Mouse (Mus musculus) embryo, embryonic 9.5 days (tissue): ENCODE measurements around the gene Tmtc2.

Experiments
- DNase-seq: peaks from one replicate; pipeline ENCODE4 v3.0.0-alpha.2; 2017; ENCODE audit errors: extremely low spot score

Tmtc2 gene

DNA sequence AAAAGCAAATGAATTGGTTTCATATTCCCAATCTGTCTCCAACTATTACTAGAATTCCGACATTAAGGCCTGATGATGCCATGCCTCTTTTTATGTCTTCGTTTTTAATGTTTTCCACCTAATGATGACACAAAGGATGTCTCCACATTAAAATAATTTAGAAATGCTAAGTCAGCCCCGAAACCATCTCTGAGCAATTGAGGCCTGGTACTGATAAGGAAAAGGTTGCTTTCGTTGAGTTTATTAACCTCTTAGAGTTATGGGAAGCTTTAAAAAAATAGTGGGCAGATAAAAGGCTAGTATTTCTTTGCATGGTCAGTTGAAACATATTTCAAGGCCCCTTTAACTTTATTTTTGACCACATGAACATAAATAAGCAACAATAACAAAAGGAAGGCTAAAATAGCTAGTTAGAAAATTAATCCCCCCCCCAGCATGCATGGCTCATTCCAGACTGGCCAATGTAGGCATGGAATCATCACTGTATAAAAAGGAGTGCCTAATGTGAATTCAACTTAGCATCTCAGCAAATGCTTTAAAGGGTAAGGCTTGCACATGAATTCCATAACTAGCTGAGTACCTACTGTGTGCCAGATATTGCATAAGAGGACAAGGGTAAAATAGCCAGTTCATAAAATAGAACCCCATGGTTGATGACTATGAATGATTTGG, 168.3 kb downstream of the Tmtc2 start:
- no peak for DNase-seq

DNA sequence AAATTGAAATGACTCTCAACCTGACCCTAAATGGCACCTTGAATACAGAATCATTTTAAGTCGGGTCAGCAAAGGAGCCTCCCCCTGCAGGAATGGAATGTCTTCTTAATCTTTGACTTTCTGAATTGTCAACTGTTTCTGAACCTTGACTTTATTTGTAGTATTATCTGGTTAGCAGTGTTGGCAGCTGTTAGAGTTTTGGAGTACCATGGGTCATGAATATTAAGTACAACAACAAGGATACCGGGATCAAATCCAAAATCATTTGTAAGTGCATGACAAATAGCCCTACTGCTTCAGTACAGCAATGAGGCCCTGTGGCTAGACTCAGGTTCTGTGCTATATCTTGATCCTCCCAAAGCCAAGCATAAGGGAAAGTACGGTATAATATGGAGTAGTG, 170.3 kb downstream of the Tmtc2 start:
- no peak for DNase-seq

DNA sequence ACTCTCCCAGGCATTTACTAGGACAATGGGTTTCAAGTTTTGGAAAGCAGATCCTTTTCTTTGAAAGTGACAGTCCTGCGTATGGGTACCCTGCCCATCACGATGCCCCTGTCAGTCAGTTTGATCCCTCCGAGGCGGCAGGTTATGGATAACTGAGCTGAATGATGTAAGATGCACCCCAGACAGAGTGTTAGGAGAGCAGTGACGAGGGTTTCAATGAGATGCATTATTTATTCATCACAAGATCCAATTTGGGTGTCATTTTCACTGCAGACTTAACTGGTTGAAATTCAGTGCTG, 171.8 kb downstream of the Tmtc2 start:
- no peak for DNase-seq

DNA sequence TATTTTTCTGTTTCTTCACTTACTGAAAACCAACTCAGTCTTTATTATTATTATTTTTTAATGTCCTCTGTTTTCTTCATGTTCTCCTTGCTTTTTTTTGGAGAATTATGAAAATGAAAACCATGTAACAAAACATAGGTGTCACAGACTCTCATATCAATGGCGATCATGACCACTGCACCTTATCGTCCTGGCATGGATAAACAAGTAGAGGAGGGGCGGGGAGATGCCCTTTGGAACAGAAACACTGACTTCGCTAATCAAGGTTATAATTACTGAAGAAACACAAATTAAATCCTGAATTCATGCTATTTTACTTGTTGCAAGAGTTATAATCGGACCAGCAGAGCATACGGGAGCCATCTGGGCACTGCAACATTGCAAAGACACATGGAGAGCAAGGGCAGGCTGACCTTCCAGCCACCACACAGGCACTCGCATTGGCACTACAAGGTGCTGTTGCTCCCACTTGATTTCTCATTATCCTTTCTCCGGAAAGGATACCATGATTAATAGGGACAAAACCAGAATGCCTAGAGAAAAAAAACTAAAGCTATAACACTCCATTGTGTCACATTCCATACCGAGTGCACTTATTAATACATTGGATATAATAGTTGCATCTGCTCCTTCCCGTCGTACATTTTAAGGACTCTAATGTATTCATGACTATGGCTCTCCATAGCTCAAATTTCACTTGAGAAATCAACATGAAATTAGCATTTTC, 172.3 kb downstream of the Tmtc2 start:
- DNase-seq, result no peak

DNA sequence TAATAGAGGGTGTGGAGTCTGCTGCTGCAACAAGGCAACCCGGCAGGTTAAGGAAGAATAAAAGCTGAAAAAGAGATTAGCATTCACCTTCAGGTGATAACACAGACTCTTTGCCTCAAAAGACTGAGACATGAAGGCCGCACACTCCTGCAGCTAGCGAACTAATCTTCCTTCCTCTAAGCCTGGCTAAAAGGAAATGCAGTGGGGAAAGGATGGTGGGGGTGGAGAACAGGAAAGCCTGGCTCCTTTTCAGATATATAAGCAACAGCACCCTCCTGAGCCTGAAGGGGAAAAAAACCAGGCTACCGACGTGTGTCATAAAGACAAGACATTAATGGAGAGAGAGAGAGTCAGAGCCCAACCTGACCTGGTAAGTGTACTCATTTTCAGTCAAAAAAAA, 174.9 kb downstream of the Tmtc2 start:
- DNase-seq, result no peak

DNA sequence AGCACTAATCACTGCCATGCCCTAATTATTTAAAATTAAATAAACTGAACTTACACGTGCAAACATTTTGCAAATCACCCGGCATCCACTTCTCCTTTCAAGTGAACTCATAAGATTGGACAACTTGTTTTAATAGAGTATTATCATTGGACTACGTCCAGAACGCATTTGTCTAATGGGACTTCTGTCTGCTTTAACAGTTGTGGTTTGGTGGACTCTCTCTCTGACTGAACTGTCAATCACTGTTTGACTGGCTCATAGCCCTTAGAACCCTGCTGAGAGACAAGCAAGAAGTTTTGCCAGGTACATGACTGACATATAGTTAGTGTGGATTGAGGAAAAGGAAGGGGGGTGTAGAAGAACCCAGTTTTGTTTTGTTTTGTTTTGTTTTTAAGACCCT, 190.2 kb downstream of the Tmtc2 start:
- DNase-seq, result no peak

DNA sequence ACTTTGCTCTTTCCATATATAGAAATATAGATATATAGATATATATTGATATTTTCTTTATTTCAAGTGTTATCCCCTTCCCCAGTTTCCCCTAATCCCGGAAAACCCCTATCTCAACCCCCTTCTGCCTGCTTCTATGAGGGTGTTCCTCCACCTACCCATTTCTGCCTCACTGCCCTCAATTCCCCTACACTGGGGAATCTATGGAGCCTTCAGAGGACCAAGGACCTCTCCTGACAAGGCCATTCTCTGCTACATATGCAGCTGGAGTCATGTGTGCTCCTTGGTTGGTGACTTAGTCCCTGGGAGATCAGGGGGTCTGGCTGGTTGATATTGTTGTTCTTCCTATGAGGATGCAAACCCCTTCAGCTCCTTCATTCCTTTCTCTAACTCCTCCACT, 192.5 kb downstream of the Tmtc2 start:
- no peak for DNase-seq

DNA sequence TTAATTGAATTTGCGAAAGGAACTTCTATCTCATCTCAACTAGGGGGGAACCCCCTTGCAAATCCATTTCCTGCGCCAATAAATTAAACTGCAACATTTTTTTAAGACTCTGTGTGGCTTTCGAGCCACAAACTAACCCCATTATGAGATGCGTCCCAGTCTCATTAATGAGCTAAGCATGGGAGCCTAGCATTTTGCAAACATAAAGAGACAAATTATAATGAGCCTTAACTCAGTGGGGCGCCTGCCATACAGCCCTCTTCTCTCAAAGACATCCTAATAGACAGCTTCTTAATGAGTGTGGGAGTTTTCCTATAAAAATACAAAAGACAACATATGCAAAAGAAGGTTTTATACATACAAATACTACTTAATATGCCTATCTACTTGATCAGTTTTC, 193.0 kb downstream of the Tmtc2 start:
- no peak for DNase-seq

DNA sequence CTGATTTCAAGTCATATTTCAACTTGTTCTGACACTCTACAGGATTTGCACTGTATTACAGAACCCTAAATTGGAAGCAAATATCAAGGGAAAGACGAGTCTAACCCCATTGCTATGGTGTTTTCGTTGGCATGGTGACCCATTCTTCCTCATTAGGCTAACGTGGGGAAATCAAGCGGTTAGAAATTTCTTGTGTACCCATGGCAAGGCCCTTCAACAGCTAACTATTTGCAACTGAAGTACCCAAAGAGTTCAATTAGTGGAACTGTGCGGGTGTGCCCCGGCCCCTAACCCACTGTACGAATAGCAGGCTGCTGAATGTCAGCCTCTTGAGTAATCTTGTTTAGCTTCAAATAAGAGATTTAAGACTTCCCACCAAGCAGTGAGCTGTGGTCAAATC, 193.7 kb downstream of the Tmtc2 start:
- peak; percentile 6 for DNase-seq

DNA sequence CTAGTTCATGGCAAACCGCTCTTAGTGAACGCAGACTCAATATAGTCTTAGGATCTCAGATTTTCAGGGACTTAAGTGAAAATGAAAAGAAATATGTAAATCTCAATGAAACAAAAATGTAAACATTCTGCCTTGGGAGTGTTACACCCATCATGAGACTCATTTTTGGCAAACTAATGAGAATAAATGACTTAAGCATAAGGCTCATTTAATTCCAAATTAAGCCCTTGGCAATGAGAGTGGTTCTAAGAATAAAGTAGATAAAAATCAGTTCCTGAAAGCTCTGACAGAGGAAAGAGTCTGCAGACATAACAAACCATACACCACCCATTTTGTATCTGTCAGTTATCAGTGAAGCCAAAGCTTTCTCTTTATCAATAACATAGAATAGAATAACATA, 196.5 kb downstream of the Tmtc2 start:
- DNase-seq, result no peak

DNA sequence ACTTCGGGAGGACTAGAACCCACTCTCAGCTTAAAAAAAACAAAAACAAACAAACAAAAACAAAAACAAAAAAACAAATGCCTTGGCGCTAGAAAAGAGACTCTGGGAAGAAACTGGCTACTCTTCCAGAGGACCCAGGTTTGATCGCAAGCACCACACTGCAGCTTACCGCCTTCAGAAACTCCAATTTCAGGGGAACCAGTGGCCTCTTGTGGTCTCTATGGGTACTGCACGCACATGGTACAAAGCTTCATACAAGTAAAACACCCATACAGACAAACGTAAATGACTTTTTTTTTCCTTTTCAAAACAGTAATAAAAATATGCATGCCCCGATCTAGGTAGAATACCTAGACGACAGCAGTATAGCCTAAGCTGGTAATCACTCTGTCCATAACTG, 201.0 kb downstream of the Tmtc2 start:
- no peak for DNase-seq

DNA sequence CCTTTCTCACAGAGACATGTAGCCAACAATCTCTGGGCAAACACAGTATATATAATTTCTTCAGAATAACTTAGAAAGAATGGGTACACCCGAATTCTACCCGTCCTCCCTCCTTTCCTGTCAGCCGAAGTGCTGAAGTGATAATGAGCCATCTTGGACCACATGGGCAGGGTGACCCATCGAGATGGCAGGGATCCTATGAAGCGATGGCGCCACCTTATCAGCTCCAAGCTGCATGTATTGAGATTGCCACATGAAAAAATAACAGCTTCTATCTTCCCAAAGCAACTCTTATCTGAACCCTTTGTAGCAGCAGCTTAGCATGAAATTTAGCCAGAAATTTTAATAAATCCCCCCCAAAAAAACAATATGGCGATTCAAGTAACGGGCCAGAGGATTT, 206.0 kb downstream of the Tmtc2 start:
- no peak for DNase-seq

DNA sequence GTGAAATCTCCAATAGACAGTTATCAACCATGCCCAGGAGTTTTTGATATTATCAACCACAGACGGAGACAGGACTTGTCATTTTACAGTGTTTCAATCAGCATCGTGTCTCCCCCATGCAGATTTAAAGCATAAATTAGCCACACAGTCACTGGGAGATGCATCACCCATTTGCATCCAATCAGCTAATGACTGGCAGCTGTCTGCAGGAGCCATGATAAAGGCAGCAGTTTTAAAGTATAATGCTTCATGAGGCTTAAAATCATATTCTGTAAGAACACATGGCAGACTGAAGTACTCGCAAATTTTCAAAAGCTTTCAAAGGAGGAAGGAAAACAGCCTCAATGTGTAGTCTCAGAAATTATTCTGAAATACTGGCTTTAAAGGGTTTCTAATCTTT, 209.8 kb downstream of the Tmtc2 start:
- no peak for DNase-seq

DNA sequence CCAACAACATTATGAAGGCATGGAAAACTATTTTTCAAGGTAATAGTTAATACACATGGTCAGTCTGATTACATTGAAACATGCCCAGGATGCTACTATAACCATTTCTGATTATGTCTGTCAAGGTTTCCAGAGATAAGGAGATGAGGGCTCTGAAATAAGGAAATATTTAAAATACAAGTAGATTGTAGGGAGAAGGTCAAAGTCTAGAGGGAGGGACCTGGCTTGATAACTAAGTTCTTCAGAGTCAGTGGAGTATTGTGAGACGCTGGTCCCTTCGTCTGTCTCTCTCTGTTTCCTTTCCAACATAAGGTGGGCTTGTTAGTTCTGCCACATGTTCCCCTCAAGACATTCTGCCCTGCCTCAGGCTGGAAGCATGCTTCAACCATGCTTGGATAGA, 223.9 kb downstream of the Tmtc2 start:
- no peak for DNase-seq

DNA sequence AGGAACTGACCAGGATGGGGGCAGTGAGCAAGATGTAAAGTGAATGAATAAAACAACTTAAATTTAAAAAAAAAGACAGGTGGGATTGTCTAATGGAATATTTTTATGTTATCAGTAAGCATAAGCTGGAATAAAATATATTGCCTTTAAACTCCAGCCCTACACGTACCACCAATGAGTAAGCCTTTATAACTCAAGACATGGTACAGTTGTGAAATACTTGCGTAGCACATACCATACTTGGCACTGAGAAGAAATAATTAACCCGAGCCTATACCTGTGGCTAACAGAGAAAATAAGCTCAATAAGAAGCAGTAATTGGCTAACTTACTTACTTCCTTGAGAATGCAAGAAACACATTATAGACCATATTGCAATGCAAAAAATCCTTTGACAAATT, 228.3 kb downstream of the Tmtc2 start:
- DNase-seq, result no peak

DNA sequence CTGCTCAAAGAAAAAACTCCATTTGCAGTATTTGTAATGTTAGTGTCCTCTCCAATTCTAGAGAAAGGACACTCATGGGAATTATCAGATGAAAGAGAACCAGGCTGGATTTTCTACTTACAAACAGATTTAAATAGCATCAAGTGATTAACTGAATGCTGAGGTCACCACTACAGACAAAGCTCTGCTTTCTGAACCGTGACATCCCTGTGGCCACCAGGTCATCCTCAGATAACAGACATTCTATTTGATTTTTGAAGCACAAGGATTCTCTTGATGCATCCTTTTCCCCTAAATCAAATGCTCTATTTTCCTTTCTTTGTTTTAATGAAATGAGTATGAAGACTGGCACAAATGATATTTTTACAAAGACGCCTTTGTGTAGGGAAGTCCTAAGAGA, 241.4 kb downstream of the Tmtc2 start:
- DNase-seq, result no peak

DNA sequence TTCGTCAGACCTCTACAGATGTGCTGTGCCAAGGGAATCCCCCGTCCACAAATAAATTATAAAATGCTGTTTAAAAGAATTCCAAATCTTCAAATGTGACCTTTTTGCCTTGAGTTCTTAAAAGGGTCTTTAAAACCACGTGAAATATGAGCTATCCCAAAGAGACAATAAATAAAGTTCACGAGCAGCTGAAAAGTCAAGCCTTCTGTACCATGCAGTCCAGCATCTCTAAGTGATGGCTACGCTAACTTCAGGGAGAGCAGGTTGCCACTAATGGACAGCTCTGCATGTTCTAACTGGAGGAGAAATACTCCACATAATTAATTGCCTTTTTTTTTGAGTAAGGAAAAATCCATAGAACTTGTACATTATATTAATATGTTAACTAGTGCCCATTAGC, 243.9 kb downstream of the Tmtc2 start:
- DNase-seq, result no peak

DNA sequence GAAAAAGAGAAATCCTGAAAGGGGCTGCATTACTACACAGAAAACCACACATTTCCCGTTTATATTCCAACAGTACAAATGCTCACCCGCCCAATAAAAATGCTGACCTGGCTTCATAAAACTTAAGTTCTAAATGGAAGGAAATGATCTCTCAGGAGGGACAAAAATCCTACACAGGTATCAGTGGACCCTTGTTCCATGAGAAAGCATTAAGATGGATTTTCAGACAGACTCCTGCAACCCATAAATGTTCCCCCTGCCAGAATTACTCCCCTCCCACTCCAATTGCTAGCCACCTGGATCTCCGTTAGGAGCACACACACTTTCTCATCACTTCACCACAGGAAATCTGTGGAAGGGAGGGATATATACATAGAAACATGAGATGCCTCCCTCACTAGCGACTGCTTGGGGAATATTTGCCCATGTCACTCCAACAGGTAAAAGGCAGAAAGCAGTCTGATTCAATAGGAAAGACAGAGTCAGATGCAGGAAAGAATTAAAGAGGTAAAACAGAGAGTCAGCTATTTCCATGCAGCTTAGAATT, 250.5 kb downstream of the Tmtc2 start:
- no peak for DNase-seq

DNA sequence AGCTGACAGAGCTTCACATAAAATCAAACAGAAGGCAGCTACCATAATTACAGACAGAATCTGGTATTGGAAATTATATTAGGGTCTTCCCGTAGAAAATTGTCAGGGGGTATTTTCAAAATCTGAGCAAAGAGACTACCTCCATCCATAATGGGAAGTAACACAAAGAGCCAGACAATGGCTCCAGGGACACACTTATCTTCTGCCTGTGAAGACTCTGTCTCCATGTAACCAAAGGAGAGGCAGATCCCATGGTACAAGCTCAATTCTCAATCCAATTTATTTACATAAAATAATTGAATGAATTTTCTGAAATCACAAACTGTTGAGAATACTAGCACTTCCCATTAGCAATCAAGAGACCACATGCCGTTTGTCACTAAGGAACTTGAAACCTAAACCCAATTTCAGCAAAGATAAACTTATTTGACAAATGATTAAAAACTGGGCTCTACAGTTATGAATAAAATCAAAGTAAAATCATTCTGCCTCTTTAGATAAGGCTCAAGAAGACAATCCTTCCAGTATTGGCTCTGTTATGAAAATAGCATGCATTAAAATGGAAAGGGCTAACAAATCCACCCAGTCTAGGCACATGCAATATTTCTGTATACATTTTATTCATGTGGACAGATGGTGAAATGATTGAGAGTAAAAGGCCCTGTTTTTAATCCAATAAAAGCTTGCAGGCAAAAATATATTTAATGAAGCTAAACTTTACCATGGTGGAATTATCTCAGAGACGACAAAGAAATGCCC, 254.8 kb downstream of the Tmtc2 start:
- no peak for DNase-seq

DNA sequence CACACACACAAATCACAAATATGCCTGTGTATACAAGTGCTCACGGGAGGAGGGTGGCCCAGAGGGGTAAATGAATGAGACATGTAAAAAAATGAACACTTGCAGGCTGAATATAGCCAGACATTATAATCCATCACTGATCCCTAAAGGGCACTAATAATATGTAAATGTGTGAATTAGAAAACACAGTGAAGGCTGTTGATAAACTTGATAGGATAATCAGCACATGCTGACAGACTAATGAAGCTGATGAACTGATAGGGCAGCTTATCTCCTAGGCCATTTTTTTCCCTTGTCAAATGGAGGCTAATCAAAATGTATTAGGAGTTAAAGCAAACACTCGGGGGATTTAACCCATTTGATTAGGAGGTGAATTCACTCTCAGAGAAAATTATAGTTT, 255.4 kb downstream of the Tmtc2 start:
- no peak for DNase-seq

DNA sequence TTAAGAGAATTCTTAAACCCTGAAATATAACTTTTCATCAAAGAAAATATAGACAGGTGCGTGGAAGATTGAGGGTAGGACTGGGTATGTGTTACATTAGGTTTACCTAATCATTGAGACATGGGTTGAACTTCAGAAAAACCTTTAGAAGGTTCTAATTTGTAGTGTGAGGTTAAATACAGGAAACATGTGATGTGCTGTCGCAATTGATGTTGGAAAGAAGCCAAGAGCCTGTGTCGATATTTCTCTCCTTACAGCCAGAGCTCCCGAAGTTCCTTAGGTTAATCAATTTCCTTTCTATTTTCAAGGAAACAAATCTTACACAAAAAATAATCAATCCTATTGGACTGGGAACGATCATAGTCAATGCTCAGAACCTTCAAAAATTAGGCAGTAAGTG, 261.3 kb downstream of the Tmtc2 start:
- no peak for DNase-seq

DNA sequence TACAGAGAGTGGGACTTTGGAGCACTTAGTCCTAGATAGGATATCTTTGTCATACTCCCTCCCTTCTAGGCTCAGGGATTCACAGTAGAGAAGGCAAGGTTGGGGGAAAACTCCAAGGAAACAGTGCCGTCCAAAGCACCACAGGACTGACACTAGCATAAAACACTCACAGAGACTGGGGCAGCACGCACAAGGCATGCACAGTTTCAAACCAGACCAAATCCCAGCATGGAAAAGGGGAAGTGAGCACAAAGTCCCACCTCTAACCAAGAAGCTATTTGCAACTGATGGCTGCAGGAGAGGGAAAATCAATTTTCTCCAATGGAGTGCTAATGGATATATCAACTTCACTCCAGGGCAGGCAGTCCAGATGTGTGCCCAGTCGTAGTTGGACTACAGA, 276.7 kb downstream of the Tmtc2 start:
- no peak for DNase-seq

DNA sequence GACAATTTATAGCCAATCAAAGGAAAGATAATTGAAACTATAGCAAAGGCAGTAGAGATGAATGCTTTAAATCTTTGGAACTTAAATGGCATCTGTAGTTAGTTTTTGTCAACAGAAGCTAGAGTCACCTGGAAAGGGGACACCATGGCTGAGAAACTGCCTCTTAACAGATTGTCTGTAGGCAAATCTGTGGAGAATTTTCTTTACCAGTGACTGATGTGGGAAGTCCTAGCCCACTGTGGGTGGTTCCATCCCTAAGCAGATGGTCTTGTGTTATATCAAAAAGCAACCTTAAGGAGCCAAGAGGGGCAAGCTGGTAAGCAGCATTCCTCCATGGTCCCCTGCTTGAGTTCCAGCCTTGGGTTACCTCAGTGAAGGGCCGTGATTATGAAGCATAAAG, 281.3 kb downstream of the Tmtc2 start:
- DNase-seq, result no peak
